Mouse (Mus musculus): ENCODE measurements at regions not wholly inside any gene's neighbourhood (a gene's known extent, or its start where the extent isn't known, plus 50 kb on each side); places are given as distances from the start of the nearest gene placed in this dataset.
"Not testable (repeated sequence)": the region's sequence is repeated elsewhere in the genome, so short reads cannot be mapped to it uniquely, and the experiment has no call there.

DNA sequence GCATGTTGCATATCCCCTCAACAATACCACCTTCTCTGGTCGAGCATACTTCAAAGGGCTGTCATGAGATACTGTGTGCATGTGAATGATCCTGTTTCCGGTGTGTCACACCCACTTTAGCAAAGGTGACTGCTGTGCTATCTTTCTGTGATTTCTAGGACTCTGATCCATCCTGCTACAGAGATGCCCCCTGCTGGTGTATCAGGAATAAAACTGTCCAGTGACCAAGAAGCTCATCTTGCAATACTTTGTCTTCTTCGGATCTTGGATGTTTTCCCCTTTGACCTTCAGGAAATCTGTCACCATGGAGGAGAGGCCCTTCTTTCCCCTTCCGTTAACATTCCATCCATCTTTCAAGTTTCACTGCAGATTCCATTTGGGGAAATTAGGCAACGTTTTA lies 177.5 kb upstream of the Npvf start:
- Histone ChIP-seq H3K27me3 (ENCODE audit: control insufficient read depth, insufficient read depth, low read length) (no peaks in the 10 kb centered on the region; the same call in 1 of the 2 replicates), H3K79me2 (ENCODE audit: control insufficient read depth, insufficient read depth, low read length) (no peaks in the 10 kb centered on the region), H3K36me3 (ENCODE audit: control insufficient read depth, insufficient read depth, low read length) (no peaks in the 10 kb centered on the region), H3K4me1 (ENCODE audit: control insufficient read depth, insufficient read depth, low read length) (no peaks in the 10 kb centered on the region), H3K4me3 (ENCODE audit: insufficient read depth, low read depth, low read length) (no peak overlapping the region), H3K27ac (replicated peaks; ENCODE audit: insufficient read depth, low read depth, low read length) (no peak overlapping the region), H3K9ac (ENCODE audit: low read depth, low read length) (no peak overlapping the region)
- TF ChIP-seq CTCF (IDR thresholded peaks at IDR 0.05; ENCODE audit: low read depth, low read length): no peak
- no peak for TF ChIP-seq POLR2A (IDR thresholded peaks at IDR 0.05; ENCODE audit: extremely low read depth, insufficient read depth, low read length)
- WGBS: 74% methylated on average over 5 of the region's 5 CpGs
- no peak for DNase-seq (ENCODE audit: extremely low read depth, low read depth, low spot score)

DNA sequence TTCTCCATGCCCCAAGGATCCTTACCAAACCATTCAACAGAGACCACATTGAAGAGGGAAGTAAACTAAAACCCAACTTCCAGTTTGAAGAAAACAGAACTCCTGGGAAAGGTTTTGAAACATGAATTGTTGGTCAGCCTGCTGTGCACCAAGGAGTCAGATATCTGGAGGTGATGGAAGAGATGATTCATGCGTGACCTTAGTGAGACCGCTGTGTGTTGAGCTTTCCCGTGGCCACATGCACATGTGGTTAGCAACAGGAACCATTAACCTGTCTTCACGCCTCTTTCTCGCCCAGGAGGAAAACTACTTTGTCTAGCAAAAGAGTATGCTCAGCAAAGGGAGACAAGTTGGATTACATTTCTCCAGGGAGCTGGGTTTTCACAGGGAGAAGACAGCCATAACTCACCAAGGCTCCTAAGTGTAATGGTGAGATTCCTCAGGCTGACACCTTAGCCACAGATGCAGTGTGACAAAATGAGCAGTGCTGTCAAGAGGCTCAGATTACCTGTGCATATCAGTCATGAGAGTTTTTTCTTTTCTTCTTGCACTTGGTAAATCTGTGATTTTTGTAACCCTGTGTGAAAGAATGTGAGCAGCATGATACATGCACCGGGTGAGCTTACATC lies 181.9 kb upstream of the Npvf start:
- Histone ChIP-seq H3K36me3 (ENCODE audit: control insufficient read depth, insufficient read depth, low read length) (no peaks in the 10 kb centered on the region), H3K4me1 (ENCODE audit: control insufficient read depth, insufficient read depth, low read length) (no peaks in the 10 kb centered on the region), H3K27ac (replicated peaks; ENCODE audit: insufficient read depth, low read depth, low read length) (no peak overlapping the region), H3K9ac (ENCODE audit: low read depth, low read length) (no peak overlapping the region), H3K79me2 (ENCODE audit: control insufficient read depth, insufficient read depth, low read length) (no peaks in the 10 kb centered on the region), H3K27me3 (ENCODE audit: control insufficient read depth, insufficient read depth, low read length) (no peaks in the 10 kb centered on the region; the same call in 1 of the 2 replicates), H3K4me3 (ENCODE audit: insufficient read depth, low read depth, low read length) (no peak overlapping the region)
- WGBS: 87% methylated on average over 6 of the region's 6 CpGs
- TF ChIP-seq POLR2A (IDR thresholded peaks at IDR 0.05; ENCODE audit: extremely low read depth, insufficient read depth, low read length): no peak
- TF ChIP-seq CTCF (IDR thresholded peaks at IDR 0.05; ENCODE audit: low read depth, low read length): no peak
- DNase-seq (ENCODE audit: extremely low read depth, low read depth, low spot score): peak; percentile 6

GRCm38 (mm10) chr6:50840826-50841225 lies 186.6 kb upstream of the Npvf start:
- WGBS: 69% methylated on average over 9 of the region's 9 CpGs
- Histone ChIP-seq H3K9ac (ENCODE audit: low read depth, low read length) (no peak overlapping the region), H3K27me3 (ENCODE audit: control insufficient read depth, insufficient read depth, low read length) (no peaks in the 10 kb centered on the region), H3K27ac (replicated peaks; ENCODE audit: insufficient read depth, low read depth, low read length) (no peak overlapping the region), H3K4me3 (ENCODE audit: insufficient read depth, low read depth, low read length) (no peak overlapping the region), H3K4me1 (ENCODE audit: control insufficient read depth, insufficient read depth, low read length) (no peaks in the 10 kb centered on the region), H3K36me3 (ENCODE audit: control insufficient read depth, insufficient read depth, low read length) (no peaks in the 10 kb centered on the region), H3K79me2 (ENCODE audit: control insufficient read depth, insufficient read depth, low read length) (no peaks in the 10 kb centered on the region)
- peak; percentile 4 for DNase-seq (ENCODE audit: extremely low read depth, low read depth, low spot score)
- TF ChIP-seq POLR2A (IDR thresholded peaks at IDR 0.05; ENCODE audit: extremely low read depth, insufficient read depth, low read length): no peak
- no peak for TF ChIP-seq CTCF (IDR thresholded peaks at IDR 0.05; ENCODE audit: low read depth, low read length)

DNA sequence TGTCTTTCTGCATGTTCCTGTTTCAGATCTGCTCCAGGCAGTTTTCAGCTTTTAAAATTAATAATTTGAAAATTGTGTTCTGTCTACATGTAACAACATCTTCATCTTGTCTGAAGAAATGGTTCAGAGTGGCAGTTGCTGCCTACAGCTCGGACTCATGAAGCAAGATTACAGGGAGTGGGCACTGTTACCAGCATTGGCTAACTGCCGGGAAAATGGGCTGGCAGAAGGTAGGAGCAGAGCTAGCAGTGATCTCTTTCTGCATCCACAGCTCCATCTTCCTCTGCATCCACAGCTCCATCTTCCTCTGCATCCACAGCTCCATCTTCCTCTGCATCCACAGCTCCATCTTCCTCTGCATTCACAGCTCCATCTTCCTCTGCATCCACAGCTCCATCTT lies 191.0 kb upstream of the Npvf start:
- H3K36me3 ChIP-seq (ENCODE audit: control insufficient read depth, insufficient read depth, low read length); H3K27ac ChIP-seq (replicated peaks; ENCODE audit: insufficient read depth, low read depth, low read length); H3K4me3 ChIP-seq (ENCODE audit: insufficient read depth, low read depth, low read length); H3K9ac ChIP-seq (ENCODE audit: low read depth, low read length); H3K79me2 ChIP-seq (ENCODE audit: control insufficient read depth, insufficient read depth, low read length); H3K27me3 ChIP-seq (ENCODE audit: control insufficient read depth, insufficient read depth, low read length); H3K4me1 ChIP-seq (ENCODE audit: control insufficient read depth, insufficient read depth, low read length); DNase-seq (ENCODE audit: extremely low read depth, low read depth, low spot score): not testable (repeated sequence)
- WGBS: 84% methylated on average over 2 of the region's 2 CpGs

DNA sequence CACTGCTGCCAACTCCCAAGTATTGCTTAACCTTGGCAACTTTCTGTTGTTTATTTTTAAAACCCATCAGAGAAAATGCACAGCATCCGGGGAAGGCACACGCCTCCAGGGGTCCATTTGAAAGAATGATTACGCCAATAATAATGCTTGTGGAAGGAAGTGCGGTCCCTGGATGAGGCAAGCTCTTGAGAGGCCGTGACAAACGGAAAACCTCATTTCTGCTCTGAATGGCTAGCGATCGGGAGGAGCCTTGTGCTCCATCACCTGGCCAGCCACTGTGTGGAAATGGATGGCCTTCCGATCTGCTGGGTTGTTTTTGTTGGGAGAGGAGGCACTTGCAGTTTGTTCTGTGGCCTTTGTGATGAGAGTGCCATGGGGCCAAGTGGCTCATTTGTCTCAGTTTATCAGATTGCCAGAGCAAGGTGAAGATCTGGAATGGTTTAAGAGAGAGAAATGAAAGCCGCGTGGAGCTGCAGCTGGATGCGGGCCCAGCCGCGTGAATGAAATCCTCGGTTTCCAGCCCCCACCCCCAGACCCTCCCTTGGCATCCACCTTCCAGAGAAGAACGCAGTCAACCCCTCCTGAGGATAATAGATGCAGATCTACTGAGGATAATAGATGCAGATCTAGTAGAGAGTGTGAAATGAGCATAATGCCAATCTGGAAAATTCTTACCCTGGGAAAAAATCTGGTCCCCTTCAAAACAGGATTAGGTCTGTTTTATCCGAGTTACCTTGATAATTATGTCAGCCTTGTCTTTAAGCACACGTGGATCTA lies 192.7 kb upstream of the Npvf start:
- no peak overlapping the region for H3K4me3 ChIP-seq (ENCODE audit: insufficient read depth, low read depth, low read length)
- TF ChIP-seq POLR2A (IDR thresholded peaks at IDR 0.05; ENCODE audit: extremely low read depth, insufficient read depth, low read length) (no peak), CTCF (IDR thresholded peaks at IDR 0.05; ENCODE audit: low read depth, low read length) (no peak)
- no peaks in the 10 kb centered on the region for H3K27me3 ChIP-seq (ENCODE audit: control insufficient read depth, insufficient read depth, low read length)
- no peak for DNase-seq (ENCODE audit: extremely low read depth, low read depth, low spot score)
- H3K4me1 ChIP-seq (ENCODE audit: control insufficient read depth, insufficient read depth, low read length): no peaks in the 10 kb centered on the region
- H3K36me3 ChIP-seq (ENCODE audit: control insufficient read depth, insufficient read depth, low read length): no peaks in the 10 kb centered on the region
- H3K9ac ChIP-seq (ENCODE audit: low read depth, low read length): no peak overlapping the region
- no peak overlapping the region for H3K27ac ChIP-seq (replicated peaks; ENCODE audit: insufficient read depth, low read depth, low read length)
- no peaks in the 10 kb centered on the region for H3K79me2 ChIP-seq (ENCODE audit: control insufficient read depth, insufficient read depth, low read length)
- WGBS: 79% methylated on average over 18 of the region's 18 CpGs

GRCm38 (mm10) chr6:50847548-50847947 lies 193.3 kb upstream of the Npvf start:
- no peak overlapping the region for H3K27ac ChIP-seq (replicated peaks; ENCODE audit: insufficient read depth, low read depth, low read length)
- H3K79me2 ChIP-seq (ENCODE audit: control insufficient read depth, insufficient read depth, low read length): no peaks in the 10 kb centered on the region
- WGBS: 81% methylated on average over 7 of the region's 7 CpGs
- no peaks in the 10 kb centered on the region for H3K27me3 ChIP-seq (ENCODE audit: control insufficient read depth, insufficient read depth, low read length)
- TF ChIP-seq CTCF (IDR thresholded peaks at IDR 0.05; ENCODE audit: low read depth, low read length) (no peak), POLR2A (IDR thresholded peaks at IDR 0.05; ENCODE audit: extremely low read depth, insufficient read depth, low read length) (no peak)
- H3K4me3 ChIP-seq (ENCODE audit: insufficient read depth, low read depth, low read length): no peak overlapping the region
- H3K36me3 ChIP-seq (ENCODE audit: control insufficient read depth, insufficient read depth, low read length): no peaks in the 10 kb centered on the region
- H3K9ac ChIP-seq (ENCODE audit: low read depth, low read length): no peak overlapping the region
- H3K4me1 ChIP-seq (ENCODE audit: control insufficient read depth, insufficient read depth, low read length): no peaks in the 10 kb centered on the region
- no peak for DNase-seq (ENCODE audit: extremely low read depth, low read depth, low spot score)
